Mouse (Mus musculus) 416B (cell line): ENCODE measurements around the gene Znhit1.

Source experiments
- DNase-seq: peaks from one replicate; pipeline ENCODE4 v3.0.0; 2011; ENCODE audit warnings: low read depth

The Znhit1 gene

DNA sequence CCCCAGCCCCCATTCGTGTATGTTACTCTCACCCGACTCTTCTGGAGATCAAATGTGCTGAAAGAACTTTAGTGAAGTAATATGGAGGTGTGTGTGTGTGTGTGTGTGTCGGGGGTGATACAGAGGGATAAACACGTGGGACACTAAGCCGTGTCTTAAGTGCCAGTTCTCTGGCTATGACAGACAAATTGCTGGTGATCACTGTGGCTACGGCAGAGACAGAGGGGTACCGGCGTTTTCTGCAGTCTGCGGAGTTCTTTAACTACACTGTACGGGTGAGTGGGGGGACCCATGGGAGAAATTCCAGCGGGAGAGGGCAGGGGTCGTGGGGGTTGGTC is at the start of gene Znhit1:
Gene Znhit1 (minus strand): TSS at position 88 of the 338 bp plus-strand sequence.
- DNase-seq, result peak; percentile 42

- no peak for DNase-seq
These were observed 48.4 kb upstream of the Znhit1 start for GRCm38 (mm10) chr5:137036211-137036610.

DNA sequence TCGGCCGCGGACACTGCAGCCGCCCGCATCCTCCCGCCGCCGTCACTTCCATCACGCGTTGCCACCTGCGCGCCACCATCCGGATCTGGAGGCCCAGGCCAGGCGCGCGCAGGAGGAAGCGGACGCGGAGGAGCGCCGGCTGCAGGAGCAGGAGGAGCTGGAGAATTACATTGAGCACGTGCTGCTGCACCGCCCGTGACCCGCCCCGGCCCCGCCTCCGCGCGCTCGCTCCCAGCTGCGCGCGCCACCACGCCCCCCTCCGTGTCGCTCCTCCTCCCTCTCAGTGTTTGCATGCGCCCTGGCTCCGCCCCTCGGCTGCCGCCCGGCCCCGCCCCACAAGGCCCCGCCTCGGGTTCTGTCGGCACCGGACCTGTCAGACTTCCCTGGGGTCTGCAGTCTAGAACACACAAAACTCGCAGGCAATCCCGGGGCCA is 44.8 kb upstream of the Znhit1 start:
- peak; percentile 93 for DNase-seq

DNA sequence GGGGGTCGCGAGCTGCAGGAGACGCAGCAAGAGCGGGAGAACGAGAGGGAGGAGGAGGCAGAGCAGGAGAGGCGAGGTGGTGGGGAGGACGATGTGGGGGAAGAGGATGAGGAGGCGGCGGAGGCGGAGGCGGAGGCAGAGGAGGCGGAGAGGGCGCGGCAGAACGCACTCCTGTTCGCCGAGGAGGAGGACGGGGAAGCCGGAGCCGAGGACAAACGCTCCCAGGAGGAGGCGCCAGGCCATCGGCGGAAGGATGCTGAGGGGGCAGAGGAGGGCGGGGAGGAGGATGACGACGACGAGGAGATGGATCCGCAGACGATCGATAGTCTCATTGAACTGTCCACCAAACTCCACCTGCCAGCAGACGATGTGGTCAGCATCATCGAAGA is 44.2 kb upstream of the Znhit1 start:
- DNase-seq, result no peak

GRCm38 (mm10) chr5:137031076-137032032 is 43.5 kb upstream of the Znhit1 start:
- DNase-seq, result no peak

DNA sequence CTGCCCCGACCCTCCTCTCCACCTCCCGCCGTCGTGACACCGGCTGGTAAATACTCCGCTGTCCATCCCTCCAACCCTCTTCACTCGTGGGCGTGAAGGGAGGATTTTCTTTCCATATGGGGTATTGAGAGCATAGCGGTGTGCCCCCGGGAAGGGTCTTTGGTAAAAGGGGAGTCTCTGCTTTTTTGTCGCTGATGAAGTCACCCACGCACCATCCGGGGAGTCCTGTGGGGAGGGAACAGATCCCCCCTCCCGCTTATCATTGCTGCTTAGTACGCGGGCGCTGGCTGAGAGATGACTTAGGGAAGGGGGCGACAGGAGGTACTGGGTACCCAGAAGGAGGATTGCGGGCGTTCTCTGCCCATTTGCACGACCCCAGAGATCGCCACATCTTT is 42.6 kb upstream of the Znhit1 start:
- DNase-seq, result no peak

GRCm38 (mm10) chr5:137029643-137030415 is 42.0 kb upstream of the Znhit1 start:
- DNase-seq, result no peak

DNA sequence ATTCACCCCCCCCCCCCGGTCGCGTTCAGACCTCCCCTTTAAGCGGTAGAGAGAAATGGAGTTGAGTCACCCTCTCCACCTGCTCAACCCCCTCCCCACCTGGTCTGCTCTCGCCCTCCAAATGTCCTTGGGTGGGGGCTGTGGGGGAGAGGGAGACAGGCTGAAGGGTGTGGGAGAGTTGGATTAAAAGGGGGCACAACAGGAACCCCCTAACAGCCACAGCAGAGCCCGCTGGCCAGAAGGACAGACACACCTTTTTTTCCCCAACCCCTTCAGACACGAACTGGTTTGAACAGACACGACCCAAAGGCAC is 41.4 kb upstream of the Znhit1 start:
- no peak for DNase-seq

- no peak for DNase-seq
These were observed 40.9 kb upstream of the Znhit1 start for GRCm38 (mm10) chr5:137028561-137029272.

DNA sequence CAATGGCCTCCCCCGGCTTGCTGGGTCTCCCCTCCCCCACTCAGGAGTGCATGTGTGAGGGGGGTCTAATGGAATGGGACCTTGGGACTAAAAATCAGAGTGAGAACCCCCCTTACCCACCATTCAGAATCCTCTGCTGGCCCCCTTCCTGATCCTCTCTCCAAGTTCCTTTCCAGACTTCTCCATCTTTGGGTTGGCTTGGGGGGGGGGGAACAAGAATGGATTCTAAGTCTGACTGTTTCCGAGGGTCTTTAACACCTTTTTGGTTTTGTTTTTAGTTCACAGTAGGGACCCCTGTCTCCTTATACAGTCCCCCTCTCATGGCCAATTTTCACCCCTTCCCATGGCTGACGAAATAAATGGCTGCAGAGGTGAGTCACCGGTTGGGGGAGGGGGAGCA is 38.3 kb upstream of the Znhit1 start, which contains the start of gene Vgf:
Gene Vgf (plus strand): TSS at position 301 of the 400 bp plus-strand sequence.
- no peak for DNase-seq

- peak; percentile 66 for DNase-seq
These were observed 37.3 kb upstream of the Znhit1 start for GRCm38 (mm10) chr5:137025132-137025531.

- no peak for DNase-seq
These were observed 36.5 kb upstream of the Znhit1 start for GRCm38 (mm10) chr5:137024318-137024717.

DNA sequence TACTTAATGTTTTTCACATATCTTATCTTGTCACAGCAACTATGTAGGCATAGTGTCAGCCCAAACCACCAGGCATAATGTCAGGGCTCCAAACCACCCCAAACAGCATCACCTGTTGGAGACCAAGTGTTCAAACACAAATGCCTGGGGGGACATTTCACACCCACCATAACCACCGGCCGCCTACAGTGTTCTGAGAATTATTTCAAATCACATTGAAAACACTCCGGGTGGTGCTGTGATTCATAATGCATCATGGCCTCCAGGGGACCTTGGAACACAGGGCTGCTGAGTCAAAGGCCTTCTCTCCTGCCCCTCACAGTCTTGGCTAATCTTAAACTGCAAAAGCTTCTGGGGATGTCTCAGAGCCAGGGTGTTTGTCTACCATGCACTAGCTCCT is 28.1 kb upstream of the Znhit1 start:
- no peak for DNase-seq

- DNase-seq, result no peak
These were observed 24.7 kb upstream of the Znhit1 start for GRCm38 (mm10) chr5:137012401-137012950.

DNA sequence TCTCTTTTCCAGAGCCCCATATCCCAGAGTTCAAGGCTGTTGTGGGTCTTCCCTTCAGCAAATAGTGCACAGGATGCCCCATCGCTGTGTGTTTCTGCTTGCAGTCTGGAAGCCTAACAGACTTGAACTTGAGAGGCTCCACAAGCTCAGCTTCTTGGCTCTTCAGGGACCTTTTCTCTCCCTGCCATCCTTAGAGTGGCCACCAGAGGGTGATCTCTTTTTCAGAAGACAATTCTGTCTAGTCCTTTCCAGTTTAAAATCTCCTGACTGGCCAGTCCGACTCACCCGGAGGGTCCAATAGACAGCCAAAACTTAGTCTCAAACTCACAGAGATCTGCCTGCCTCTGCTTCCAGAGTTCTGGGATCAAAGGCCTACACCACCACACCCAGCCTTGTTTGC is 22.2 kb upstream of the Znhit1 start:
- peak; percentile 79 for DNase-seq

DNA sequence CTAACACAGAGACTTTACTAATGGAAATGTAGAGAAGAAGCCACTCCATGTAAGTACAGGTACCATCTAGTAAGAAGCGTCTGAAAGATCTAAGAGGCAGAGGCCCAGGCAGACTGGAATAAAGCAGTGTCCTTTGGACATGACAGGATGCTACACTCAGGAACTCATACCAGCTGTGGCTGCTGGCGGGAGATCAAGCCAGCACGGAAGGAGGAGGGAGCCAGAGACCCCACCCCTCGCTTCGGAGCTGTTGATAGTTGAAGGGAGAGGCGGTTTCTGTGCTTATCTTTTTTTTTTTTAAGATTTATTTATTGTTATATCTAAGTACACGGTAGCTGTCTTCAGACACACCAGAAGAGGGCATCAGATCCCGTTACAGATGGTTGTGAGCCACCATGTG is 19.5 kb upstream of the Znhit1 start:
- DNase-seq, result no peak

DNA sequence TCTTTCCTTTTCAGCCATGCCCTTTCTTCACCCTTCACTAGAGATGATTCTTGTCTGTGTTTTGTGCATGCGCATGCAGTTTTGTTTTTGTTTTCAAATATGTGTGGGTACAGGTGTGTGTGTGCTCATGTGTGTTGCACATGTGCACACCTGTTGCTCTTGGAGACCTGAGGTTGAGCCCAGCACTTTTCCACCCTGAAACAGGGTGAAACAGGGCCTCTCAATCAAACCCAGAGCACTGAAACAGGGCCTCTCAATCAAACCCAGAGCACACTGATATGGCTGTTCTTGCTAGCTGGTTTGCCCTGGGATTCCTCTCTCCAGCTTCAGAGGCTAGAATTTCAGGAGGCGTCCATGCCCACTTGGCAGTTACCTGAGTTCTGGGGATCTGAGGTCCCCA is 12.8 kb upstream of the Znhit1 start:
- DNase-seq, result peak; percentile 24

- no peak for DNase-seq
These were observed 11.6 kb upstream of the Znhit1 start for GRCm38 (mm10) chr5:136999449-136999848.

- no peak for DNase-seq
These were observed 2.0 kb upstream of the Znhit1 start for GRCm38 (mm10) chr5:136989801-136990200.

DNA sequence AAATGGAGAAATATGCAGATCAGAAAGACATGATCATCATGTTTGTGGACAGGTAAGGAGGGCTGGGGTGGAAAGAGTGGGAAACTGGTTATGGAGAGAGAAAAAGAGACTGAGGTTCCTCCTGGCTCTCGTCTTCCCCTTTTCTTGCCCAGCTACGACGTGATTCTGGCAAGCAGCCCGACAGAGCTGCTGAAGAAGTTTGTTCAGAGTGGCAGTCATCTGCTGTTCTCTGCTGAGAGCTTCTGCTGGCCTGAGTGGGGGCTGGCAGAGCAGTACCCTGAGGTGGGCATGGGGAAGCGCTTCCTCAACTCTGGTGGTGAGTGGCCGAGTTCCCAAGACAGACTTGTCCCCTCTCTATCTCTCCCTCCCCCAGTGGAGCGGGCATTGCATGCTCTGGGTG is 599 bp upstream of the Znhit1 start:
- DNase-seq, result peak; percentile 55

DNA sequence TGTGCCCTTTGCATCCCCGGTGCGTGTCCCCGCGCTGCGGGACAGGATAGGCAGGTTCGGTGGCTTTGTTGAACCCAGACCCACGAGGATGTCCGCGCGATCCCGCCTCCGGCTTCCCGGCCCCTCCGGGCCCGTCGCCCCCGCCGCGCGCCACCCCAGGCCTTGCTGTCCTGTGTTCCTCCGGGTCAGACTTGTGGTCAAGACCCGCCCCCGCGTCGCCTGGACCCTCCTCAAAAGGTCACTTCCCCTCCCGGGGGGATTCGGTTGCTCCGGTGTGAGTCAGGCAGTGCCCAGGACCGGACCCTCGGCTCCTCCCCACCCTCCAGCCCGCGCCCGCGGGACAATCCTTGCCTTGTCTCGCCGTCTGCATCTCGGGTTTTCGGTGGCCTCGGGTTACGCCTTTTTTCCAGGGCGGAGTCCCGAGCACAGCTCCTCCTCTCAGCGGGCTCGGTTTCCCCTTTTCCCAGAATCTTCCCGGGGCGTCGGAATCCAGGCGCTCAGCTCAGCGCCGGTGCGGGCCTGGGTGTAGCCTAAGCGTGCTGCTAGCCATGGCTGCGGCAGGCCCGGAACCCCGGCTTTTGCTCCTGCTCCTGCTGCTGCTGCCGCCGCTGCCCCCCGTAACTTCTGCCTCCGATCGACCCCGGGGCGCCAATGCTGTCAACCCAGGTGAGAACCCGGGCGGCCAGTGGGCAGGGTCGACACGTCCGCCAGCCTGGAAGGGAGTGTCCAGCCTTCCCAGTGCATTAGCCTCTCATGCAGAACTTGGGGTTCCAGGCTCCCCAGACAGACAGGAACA is 485 bp downstream of the Znhit1 start:
- peak; percentile 70 for DNase-seq
